Mouse (Mus musculus): Measurements from ENCODE around the gene Sucla2.
"Not testable (repeated sequence)": the region's sequence is repeated elsewhere in the genome, so short reads cannot be mapped to it uniquely, and the experiment has no call there.

Sucla2 gene

DNA sequence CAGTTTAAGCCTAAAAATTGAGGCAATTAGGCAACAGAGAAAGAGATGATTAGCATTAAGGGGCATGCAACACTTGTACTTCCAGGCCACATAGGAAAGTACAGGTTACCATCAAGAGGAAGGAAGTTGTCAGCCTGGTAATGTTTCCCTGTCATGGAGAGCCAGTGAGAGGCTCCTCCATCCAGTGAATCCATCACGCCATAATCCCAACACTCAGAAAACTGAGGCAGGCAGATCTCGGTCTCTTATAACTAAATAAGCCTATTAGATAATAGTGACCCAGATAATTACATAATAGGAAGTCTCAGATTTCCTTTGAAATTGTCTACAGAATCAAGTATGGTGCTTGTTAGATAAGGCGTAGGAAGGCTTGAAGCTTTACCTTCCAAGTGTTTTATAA lies 983 bp upstream of the Sucla2 start:
- DNase-seq: no peak

GRCm38 (mm10) chr14:73528661-73529060 lies 3.5 kb downstream of the Sucla2 start:
- not testable (repeated sequence) for DNase-seq

DNA sequence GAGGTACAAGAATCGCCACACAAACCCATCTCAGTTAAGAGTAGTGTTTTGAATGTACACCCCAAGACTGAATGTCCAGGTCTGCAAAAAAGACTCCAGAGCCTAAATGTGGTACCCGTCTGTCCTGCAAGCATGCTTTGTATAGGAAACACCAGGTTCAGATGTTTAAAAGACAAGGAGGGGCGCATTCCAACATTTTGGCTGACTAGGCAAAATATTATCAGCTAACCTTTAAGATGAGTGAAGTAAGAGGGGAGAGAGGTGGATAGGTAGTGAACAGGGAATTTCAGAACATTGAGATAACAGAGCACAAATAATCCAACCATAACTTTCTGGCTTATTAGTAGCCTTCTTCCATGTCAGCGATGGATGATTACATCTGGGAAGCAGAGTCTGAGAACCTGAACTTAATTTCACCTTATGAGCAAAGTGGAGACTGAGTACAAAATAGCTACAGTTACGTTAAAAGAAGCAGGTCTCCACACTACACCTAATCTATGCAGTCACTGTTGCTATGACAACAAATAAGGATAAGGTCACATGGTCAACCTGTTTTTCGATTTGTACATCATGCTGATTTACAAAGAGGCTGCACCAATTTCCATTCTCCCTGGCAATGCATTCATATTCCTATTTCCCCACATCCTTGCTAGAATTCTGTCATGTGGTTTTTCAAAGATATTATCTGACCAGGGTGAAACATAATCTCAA lies 8.8 kb downstream of the Sucla2 start:
- no peak for DNase-seq

DNA sequence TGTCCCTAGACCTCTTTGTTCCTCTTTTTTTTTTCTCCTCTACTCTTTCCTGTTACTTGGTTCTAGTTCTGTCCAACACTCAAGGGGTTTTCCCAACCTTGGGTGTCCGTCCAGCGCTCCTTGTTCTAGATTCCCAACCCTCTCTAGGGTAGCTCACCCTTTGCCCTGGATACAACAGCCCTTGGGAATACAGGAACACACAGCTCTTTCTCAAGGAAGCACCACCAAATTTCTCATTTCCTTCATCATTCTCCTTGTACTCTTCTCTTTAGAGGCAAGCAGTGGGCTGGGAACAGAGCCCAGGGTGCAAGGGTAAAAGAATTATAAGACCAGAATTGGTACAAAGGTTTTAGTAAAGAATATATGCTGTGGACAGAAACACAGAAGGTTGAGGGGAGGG lies 10.5 kb downstream of the Sucla2 start:
- DNase-seq: no peak

GRCm38 (mm10) chr14:73543781-73544180 lies 18.7 kb downstream of the Sucla2 start:
- DNase-seq: no peak

GRCm38 (mm10) chr14:73547034-73547433 lies 21.9 kb downstream of the Sucla2 start:
- no peak for DNase-seq

GRCm38 (mm10) chr14:73548051-73548450 lies 22.9 kb downstream of the Sucla2 start, which contains the start of gene Nudt15:
TSS of gene Nudt15 (minus strand) at chr14:73548242.
- DNase-seq: no peak

GRCm38 (mm10) chr14:73550291-73550690 lies 25.2 kb downstream of the Sucla2 start:
- no peak for DNase-seq

DNA sequence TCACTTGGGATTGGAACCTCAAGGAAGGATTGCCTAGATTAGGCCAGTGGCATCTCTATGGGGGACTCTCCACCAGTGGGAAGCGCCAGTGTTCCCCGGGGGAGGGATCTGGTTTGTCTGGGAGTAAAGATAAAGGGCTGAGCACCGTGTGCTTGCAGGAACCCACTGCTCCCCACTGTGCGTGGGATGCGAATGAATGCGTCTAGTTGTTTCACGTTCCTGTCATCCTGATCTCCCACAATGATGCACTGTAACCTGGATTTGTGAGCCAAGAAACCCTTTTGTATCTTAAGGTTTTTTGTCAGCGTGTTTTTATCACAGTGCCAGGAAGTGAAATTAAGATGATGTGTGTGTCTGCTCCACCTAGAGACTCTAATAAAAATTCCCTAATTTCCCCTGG lies 25.6 kb downstream of the Sucla2 start:
- DNase-seq: no peak

- no peak for DNase-seq
Measured at GRCm38 (mm10) chr14:73551164-73551563, 26.0 kb downstream of the Sucla2 start.

- peak; percentile 97 for DNase-seq
Measured at GRCm38 (mm10) chr14:73552341-73553121, 27.4 kb downstream of the Sucla2 start.

GRCm38 (mm10) chr14:73553122-73553696 lies 28.1 kb downstream of the Sucla2 start:
- no peak for DNase-seq

DNA sequence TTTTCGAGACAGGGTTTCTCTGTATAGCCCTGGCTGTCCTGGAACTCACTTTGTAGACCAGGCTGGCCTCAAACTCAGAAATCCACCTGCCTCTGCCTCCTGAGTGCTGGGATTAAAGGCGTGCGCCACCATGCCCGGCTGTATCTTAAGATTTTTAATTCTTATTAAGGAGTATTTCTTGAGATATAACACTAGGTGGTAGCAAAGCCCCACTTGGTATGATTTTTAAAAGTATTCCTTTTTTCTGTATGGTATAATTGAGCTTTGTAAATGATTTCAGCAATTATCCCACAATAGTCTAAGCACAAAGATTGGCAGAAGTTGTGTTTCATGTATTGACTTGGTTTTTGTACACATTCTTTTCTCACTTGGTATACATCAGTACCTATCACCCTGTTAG lies 44.7 kb downstream of the Sucla2 start:
- not testable (repeated sequence) for DNase-seq

- DNase-seq: no peak
Measured at GRCm38 (mm10) chr14:73571143-73571542, 46.0 kb downstream of the Sucla2 start.

- no peak for DNase-seq
Measured at GRCm38 (mm10) chr14:73574053-73574452, 48.9 kb downstream of the Sucla2 start.

DNA sequence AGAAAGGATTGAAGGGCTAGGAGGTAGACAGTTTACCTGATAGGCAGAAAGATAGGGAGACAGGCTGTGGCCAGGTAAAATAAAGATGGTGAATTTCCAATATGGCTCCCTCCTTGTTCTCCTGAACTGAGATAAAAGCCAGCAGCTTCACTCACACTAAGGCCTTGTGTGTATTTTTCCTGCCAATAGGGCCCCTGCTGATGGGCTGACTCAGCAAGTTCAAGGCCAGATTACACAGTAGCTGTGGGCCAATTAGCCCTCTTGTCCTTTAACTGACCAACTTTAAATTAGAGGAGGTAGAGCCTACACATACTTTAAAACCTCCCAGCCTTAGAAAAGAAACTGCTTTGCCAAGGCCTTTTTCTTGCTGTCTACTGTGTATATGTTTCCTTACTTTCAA lies 51.2 kb downstream of the Sucla2 start:
- DNase-seq: no peak

- DNase-seq: no peak
Measured at GRCm38 (mm10) chr14:73588080-73588479, 63.0 kb downstream of the Sucla2 start.

- DNase-seq: no peak
Measured at GRCm38 (mm10) chr14:73592166-73592565, 67.0 kb downstream of the Sucla2 start.

DNA sequence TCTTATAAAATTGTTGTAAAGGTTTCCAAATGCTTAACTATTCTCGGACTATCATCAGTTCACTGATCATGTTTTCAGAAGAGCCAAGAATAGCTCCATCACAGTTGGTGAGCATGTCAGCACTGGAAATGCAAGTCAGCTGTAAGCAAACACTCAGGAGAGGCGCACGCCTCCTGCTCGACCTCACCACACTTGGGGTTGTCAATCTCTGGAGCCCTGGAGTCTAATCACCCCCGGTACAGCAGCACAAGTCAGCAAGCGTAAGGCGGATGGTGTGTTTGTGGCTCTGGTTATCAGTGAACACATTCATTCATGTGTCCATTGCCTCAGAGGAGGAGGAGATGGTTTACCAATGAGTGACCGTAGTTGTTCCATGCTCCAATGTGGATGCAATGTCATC lies 74.6 kb downstream of the Sucla2 start:
- DNase-seq: no peak

DNA sequence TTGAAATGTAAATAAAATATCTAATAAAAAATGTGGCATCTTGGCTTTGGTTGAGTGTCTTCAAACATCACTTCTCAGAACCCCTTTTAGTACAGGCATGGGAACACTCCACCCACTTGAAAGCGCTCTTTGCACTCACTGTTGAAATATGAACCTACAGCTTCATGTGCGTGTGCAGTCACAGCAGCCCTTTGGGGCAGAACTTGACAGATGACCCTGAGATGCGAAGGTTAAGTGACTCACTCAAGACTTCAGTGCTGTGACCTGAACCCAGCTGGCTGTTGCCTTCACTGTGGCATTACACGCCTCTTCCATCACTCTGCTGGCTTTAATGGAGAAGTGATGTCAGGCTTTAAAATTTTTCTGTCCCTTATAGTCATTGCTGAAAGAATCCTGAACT lies 82.6 kb downstream of the Sucla2 start:
- no peak for DNase-seq

- no peak for DNase-seq
Measured at GRCm38 (mm10) chr14:73608668-73609481, 83.8 kb downstream of the Sucla2 start.

- DNase-seq: not testable (repeated sequence)
Measured at GRCm38 (mm10) chr14:73614961-73615360, 89.8 kb downstream of the Sucla2 start.

DNA sequence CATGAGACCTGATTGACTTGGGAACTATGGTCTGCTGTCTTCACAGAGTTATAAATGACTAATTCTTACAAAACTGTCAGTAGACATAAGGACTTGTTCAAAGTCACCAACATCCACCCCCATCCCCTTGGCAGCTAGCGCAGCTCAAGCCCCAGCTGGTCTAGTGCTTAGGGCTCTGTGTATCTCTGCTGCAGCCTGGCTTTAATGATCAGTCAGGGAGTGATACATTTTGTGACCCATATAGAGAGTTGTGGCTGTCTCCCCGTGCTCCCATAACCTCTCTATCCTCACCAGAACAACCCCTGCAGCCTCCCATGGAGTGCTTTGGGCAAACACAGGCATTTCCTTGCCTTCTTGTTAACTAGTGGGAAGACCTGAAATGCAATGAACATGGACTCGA lies 95.8 kb downstream of the Sucla2 start:
- no peak for DNase-seq
